Comparison of ENCODE assay signal across 24 mouse cellular contexts in genomic region chr7:130119466-130119865, GRCm38 (mm10).
DNase-seq lines count a peak whose midpoint lies in the region; ATAC-seq lines count a peak whose summit lies in the region.
"Had no signal": no experiment of that assay in that cellular context is flagged by ENCODE, and none has a peak within 500 bp of the region (broad histone marks: within the 10 kb centered on the region; RNA-seq: fewer than 3 reads in every experiment).

No protein-coding gene starts in this region.

- no peaks in the 10 kb centered on the region for H3K36me3 ChIP-seq in kidney, embryonic 14.5 days (ENCODE audit: control insufficient read depth, insufficient read depth, low read length)
- H3K36me3 ChIP-seq in forebrain, embryonic 15.5 days, result no peaks in the 10 kb centered on the region
- H3K36me3 ChIP-seq in limb, embryonic 10.5 days, result no peaks in the 10 kb centered on the region
- H3K36me3 ChIP-seq in midbrain, embryonic 13.5 days, result no peaks in the 10 kb centered on the region
- H3K36me3 ChIP-seq: hindbrain, embryonic 15.5 days; neural tube, embryonic 13.5 days; stomach, embryonic 15.5 days had no signal

- H3K9me3 ChIP-seq in kidney, embryonic 14.5 days (ENCODE audit: control insufficient read depth, low read length), result no peaks in the 10 kb centered on the region
- no peaks in the 10 kb centered on the region for H3K9me3 ChIP-seq in forebrain, embryonic 15.5 days
- H3K9me3 ChIP-seq in limb, embryonic 10.5 days (replicated peaks), result no peaks in the 10 kb centered on the region
- no peaks in the 10 kb centered on the region for H3K9me3 ChIP-seq in midbrain, embryonic 13.5 days
- H3K9me3 ChIP-seq: hindbrain, embryonic 15.5 days; neural tube, embryonic 13.5 days; stomach, embryonic 15.5 days had no signal

- H3K4me1 ChIP-seq in kidney, embryonic 14.5 days (ENCODE audit: control insufficient read depth, insufficient read depth, low read length), result peaks cover 20% of the 10 kb centered on the region
- H3K4me1 ChIP-seq in forebrain, embryonic 15.5 days, result peaks cover 42% of the 10 kb centered on the region
- peaks cover 37% of the 10 kb centered on the region for H3K4me1 ChIP-seq in limb, embryonic 10.5 days
- 0 out of 2 replicates have a peak, but pooled peaks cover 8% of the 10 kb centered on the region for H3K4me1 ChIP-seq in midbrain, embryonic 13.5 days (replicated peaks)
- H3K4me1 ChIP-seq: stomach, embryonic 15.5 days had no signal

- no peak for DNase-seq in kidney, adult 9 months
- peak; percentile 19 for DNase-seq in right cerebral cortex, postnatal 4 days
- DNase-seq in right cerebral cortex, postnatal 25 days, result no peak
- no peak for DNase-seq in limb, embryonic 10.5 days (ENCODE audit: low spot score)
- DNase-seq in embryo, embryonic 9.5 days (ENCODE audit: extremely low spot score), result no peak
- DNase-seq: adrenal gland, postnatal 14 days; cerebellum, adult 11 months; cerebellum, postnatal 14 days; gastrocnemius, postnatal 10 days; kidney, postnatal 4 days; liver, postnatal 0 days; thymus, postnatal 25 days had no signal

- ATAC-seq in kidney, embryonic 14.5 days (ENCODE audit: low FRiP score, low TSS enrichment), result 0 out of 2 replicates have a peak, but pooled peaks have one; percentile 21
- ATAC-seq in forebrain, embryonic 15.5 days (replicated peaks), result peak; percentile 71; the same call in 1 of the 2 replicates
- no peak for ATAC-seq in midbrain, embryonic 13.5 days
- ATAC-seq: intestine, postnatal 0 days; liver, postnatal 0 days; lung, postnatal 0 days; midbrain, embryonic 16.5 days had no signal

- no peaks in the 10 kb centered on the region for H3K27me3 ChIP-seq in kidney, embryonic 14.5 days (ENCODE audit: control insufficient read depth, insufficient read depth, low read length)
- H3K27me3 ChIP-seq in forebrain, embryonic 15.5 days, result no peaks in the 10 kb centered on the region
- no peaks in the 10 kb centered on the region for H3K27me3 ChIP-seq in limb, embryonic 10.5 days (ENCODE audit: low read depth, poor library complexity, severe bottlenecking)
- no peaks in the 10 kb centered on the region for H3K27me3 ChIP-seq in midbrain, embryonic 13.5 days
- H3K27me3 ChIP-seq: hindbrain, embryonic 15.5 days; neural tube, embryonic 13.5 days; stomach, embryonic 15.5 days had no signal

- H3K4me3 ChIP-seq in kidney, embryonic 14.5 days (ENCODE audit: low read length), result no peak overlapping the region
- H3K4me3 ChIP-seq in forebrain, embryonic 15.5 days, result no peak overlapping the region
- H3K4me3 ChIP-seq in limb, embryonic 10.5 days, result no peak overlapping the region
- H3K4me3 ChIP-seq in midbrain, embryonic 13.5 days (replicated peaks), result no peak overlapping the region
- H3K4me3 ChIP-seq: hindbrain, embryonic 15.5 days; myocyte; neural tube, embryonic 13.5 days; stomach, embryonic 15.5 days had no signal

- H3K9ac ChIP-seq in kidney, embryonic 14.5 days (ENCODE audit: low read depth, low read length), result no peak overlapping the region
- no peak overlapping the region for H3K9ac ChIP-seq in forebrain, embryonic 15.5 days (replicated peaks)
- no peak overlapping the region for H3K9ac ChIP-seq in midbrain, embryonic 13.5 days (replicated peaks)
- H3K9ac ChIP-seq: hindbrain, embryonic 15.5 days; liver, postnatal 0 days; neural tube, embryonic 13.5 days; stomach, embryonic 15.5 days had no signal

- H3K27ac ChIP-seq in kidney, embryonic 14.5 days (ENCODE audit: low read depth, low read length), result peak overlapping the region; percentile 60; the same call in 1 of the 2 replicates
- H3K27ac ChIP-seq in forebrain, embryonic 15.5 days (replicated peaks), result peak overlapping the region; percentile 77
- peak overlapping the region; percentile 74 for H3K27ac ChIP-seq in limb, embryonic 10.5 days
- H3K27ac ChIP-seq in midbrain, embryonic 13.5 days, result no peak overlapping the region
- H3K27ac ChIP-seq: hindbrain, embryonic 15.5 days; macrophage; neural tube, embryonic 13.5 days; stomach, embryonic 15.5 days had no signal

- 21% methylated on average over 6 of the region's 6 CpGs for WGBS in kidney, embryonic 14.5 days
- 28% methylated on average over 6 of the region's 6 CpGs for WGBS in forebrain, embryonic 15.5 days
- WGBS in limb, embryonic 10.5 days, result 54% methylated on average over 6 of the region's 6 CpGs
- 77% methylated on average over 6 of the region's 6 CpGs for WGBS in midbrain, embryonic 13.5 days

- H3K4me2 ChIP-seq in kidney, embryonic 14.5 days (replicated peaks; ENCODE audit: low read depth, low read length), result no peak overlapping the region
- H3K4me2 ChIP-seq in forebrain, embryonic 15.5 days (replicated peaks), result no peak overlapping the region
- H3K4me2 ChIP-seq in midbrain, embryonic 13.5 days (replicated peaks), result no peak overlapping the region
- H3K4me2 ChIP-seq: heart, embryonic 11.5 days; hindbrain, embryonic 15.5 days; neural tube, embryonic 13.5 days; stomach, embryonic 15.5 days had no signal
